Mouse (Mus musculus): ENCODE data around the gene Gpat2.
A peak's percentile ranks its signal among the peaks of the same experiment; 100 is the strongest.

Gene Gpat2

DNA sequence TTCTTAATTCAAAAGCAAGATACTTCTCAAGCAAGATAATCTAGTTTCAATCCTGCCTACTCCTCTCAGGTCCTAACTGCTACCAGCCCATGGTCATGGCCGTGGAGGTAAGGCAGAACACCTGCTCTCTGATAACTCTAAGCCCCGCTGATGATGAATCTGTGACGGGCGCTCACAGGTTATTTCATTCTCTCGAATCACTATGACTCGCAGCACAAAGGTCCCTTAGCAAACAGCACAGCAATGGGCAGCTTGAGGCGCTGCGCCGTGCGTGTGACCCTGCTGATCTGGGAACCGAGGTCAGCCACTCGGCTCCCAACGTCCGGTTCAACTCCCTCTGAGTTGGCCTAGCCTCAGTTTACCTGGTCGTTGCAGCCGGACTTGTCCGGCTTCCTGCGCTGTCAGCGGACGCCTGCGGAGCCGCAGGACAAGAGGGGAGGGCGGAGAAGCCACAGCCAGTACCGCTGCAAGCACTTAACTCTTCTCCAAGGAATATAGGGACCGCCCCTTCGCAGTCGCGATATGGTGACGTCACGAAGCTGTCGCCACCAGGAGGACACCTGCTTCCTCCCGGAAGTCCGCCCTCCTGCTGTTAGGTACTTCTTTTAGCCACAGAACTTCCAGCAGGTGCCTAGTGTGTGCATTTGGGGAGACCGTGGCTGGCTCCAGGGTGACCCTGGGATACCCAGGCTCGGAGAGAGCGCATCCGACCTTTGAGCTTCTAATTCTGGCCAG, 19.2 kb downstream of the Gpat2 start, which contains the start of gene Fahd2a:
Gene Fahd2a (minus strand): TSS at position 511 of the 735 bp plus-strand sequence.
- peak; percentile 85 for DNase-seq (ENCODE audit: low read depth, low spot score)

DNA sequence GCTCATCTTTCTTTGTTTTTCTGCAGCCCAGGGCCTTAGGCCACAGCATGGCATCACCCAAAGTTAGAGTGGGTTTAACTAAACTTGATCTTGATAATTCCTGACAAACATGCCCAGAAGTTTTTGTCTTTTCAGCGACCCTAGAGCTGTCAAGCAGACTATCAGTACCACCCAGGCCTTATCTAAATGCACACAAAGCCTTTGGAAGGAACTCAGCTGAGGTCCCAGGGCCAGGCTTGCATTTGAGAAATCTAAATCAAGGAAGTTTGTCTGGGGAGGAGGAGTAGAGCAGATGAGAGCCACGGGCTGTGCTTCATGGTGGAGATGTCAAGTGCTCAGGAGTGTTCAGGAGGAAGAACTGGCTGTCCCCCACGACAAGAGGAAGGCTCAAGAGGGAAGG, 21.8 kb downstream of the Gpat2 start:
- no peak for DNase-seq (ENCODE audit: low read depth, low spot score)

DNA sequence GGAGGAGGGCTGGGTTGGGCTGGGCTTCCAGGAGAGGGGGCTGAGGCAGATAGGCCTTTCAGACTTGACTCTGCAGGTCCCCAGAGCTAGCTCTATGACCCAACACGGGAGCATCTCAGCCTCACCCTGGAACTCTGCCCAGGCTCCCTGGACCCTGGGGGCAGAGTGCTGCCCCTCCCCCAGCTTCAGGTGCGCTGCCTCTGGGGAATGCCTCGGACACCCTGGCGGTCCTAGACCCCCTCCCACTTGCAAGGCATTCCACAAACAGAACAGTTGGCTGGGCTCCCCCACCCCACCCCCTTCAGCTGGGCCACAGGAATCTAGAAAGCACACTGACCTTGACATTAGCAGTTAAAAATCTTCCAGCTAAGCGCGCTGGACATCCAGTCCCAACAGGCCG, 24.7 kb downstream of the Gpat2 start:
- DNase-seq (ENCODE audit: low read depth, low spot score): no peak

DNA sequence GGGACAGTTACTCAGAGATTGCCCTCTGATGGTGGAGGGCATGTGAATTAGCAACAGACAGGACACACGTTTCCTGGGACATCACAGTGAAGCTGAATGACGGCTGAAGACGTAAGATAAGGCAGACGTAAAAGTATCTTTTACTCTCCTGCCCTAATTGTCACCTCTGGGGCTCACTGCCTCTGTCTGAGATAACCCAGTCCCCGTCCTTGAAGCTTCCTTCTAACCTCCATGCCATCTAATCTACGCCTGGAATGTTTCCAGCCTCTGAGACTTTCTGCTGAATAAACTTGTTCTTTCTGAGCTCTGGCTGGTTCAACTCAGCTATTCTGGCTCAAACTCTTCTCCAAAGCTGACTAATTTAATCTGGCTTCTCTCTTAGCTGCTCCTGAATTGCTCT, 26.7 kb downstream of the Gpat2 start:
- peak; percentile 24 for DNase-seq (ENCODE audit: low read depth, low spot score)

DNA sequence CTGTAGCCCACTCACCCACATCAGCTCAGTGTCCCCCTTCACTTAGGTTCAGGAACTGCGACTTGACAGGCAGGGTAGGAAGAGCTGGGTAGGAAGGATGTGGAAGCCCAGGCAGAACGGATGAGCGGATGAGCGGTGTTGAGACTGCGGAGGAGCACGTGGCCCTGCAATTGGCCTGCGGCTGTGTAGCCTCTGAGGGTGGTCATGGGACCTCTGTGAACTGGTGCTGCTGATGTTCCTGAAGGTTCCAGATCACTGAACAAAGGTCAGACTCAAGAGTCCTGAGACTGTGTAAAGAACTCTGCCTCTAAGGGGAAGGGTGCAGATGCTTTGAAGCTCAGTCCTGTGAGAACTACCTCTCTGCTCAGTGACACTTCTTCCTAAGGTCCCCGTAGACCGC, 28.1 kb downstream of the Gpat2 start:
- no peak for DNase-seq (ENCODE audit: low read depth, low spot score)

DNA sequence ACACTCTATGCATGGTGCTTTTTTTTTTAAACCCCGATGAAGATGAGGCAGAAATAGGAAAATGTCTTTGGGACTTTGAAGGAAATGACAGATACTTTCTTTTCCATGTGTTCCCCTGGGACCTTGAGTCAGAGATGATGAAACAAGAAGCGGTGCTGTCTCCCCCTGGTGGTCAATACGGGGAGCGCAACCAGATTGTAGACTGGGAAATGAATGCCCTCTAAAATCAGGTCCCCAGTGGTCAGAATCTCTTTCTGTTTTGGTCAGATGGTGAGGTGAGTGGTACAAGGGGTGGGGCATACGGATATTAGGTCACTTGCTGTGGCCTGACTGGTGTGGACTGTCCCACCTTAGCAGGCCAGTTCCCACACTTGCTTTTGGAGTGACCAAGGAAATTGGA, 28.8 kb downstream of the Gpat2 start:
- peak; percentile 68 for DNase-seq (ENCODE audit: low read depth, low spot score)

DNA sequence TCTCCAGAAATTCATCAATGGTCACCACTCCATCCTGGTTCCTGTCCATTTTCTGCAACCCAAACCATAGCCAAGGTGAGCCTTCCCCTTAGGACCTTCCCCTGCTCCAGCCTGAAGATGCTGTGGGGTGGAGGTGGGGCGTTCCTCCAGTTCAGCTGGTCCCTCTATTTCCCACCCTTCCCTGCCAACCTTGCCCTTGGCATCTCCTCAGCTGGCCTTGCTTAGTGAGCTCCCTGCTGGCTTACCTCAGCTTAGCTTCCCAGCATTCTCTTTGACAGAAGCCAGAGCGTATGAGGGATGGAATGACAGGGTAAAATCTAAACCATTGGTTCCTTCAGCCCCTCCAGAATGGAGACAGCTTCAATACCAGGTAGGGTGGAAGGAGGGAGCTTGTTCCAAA, 34.3 kb downstream of the Gpat2 start:
- no peak for DNase-seq (ENCODE audit: low read depth, low spot score)

DNA sequence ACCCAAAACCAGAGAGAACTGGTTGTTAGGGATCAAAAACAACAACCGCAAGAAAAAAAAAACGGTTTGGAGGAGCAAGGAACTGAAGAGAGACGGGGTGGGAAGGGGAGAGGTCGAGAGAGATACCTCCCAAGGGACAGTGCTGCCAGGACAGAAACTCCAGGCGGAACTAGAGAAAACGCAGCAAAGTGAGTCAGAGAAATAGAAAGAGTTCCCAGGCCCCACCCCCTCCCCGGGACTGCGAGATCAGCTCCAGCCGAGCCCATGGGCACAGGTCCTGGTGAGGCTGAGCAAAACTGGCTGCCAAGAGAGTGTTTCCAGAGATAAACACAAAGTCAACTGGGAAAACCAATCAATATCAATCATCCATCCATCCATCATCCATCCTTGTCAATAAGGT, 36.4 kb downstream of the Gpat2 start:
- no peak for DNase-seq (ENCODE audit: low read depth, low spot score)

DNA sequence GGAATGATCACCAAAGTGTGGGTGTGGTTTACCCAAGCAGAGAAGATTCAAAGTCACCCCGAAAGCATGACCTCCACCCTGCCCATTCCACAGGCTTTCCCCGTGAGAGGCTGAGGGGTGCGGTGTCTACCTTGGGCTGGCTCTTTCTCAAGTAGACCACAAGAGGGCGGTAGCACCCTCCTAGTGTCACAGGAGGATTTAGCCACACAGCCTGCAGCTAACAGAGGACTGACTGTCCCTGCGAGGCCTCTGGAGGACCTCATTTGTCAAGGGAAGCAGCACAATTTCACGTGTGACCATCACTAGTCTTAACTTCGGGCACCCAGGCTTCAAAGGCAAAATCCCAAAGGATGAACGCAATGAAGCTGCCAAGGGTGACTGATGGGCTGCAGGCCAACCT, 37.3 kb downstream of the Gpat2 start:
- DNase-seq (ENCODE audit: low read depth, low spot score): no peak

DNA sequence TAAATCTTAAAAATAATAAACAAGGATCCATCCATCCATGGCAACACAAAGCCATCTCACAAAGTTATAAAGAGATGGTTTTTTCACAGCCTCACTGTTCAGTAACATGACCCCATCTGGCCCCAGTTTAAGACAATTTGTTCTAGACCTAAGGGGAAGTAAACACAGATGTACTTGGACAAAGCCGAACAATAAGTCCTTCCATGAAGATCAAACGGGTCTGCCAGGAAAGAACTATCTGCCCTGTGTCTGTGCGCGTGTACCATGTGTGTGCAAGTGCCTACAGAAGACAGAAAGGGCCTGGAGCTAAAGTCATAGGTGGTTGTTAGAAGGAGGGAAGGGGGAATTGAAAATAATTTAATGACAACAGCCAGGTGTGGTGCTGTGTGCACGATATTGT, 45.2 kb downstream of the Gpat2 start:
- no peak for DNase-seq (ENCODE audit: low read depth, low spot score)

DNA sequence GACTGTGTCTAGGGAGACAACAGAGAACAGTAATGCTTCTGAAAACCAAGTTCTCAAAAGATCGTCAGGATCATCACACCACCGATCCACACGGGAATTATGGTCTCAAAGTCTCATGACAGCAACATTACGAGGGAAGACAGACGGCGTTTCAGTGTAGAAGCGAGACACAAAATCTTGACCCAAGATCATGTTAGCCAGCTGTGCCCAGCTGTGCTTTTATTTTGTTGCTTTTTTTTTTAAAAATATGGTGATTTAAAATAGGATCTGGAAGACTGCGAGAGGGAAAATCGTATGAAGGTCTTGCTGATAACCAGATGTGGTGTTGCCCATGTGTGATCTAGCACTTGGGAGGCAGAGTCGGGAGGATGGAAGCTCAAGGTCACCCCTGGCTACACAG, 45.7 kb downstream of the Gpat2 start:
- no peak for DNase-seq (ENCODE audit: low read depth, low spot score)

DNA sequence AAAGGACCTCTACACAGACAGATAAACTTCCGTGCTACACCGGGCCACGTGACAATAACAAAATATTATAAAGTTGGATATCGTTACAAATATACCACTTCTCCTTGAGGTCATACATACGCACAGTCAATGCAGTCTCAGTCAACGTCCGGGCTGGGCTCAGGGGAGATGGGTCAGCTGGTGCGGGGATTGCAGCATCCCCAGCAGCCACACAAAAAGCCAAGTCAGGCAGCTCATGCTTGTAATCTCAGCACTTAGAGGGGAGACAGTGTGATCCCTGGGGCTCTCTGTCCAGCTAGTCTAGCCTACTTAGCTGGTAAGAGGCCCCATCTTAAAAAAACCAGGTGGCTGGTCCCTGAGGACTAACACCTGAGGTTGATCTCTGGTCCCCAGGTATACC, 46.3 kb downstream of the Gpat2 start:
- DNase-seq (ENCODE audit: low read depth, low spot score): no peak

DNA sequence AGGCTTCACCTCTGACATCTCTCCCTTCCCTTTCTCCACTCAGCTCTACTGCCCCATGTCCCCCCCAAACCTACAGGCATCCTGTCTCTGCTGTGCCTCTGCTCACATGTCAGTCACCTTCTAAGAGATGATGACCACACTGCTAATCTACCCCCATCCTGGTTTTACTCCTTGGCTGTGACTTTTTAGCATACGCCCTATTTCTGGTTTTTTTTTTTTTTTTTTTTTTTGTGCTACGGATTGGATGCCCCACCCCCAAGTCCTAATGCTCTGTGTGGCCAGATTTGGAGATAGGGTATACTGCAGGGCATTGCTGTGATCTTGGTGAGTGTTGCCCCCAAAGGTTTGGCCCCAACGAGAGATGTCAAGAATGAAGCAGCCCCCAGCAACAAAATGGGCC, 47.3 kb downstream of the Gpat2 start:
- DNase-seq (ENCODE audit: low read depth, low spot score): no peak

DNA sequence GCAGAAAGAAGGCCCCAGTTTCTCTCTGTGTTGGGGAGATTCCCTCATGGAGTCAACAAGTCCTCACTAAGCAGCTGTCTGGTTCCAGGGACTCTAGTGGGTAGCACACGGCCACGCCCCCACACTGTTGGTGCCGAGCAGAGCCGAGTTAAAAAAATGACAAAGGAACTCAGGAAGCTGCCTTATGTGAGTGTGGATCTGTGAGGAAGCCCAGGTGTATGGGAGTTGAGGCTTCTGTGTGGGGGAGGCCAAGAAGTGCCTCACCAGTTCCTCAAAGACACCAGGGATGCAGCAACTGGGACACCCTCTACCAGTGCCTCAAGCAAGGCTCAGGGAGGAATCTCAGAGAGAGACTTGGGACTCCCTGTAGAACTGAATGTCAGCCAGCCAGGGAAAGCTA, 54.2 kb downstream of the Gpat2 start:
- no peak for DNase-seq (ENCODE audit: low read depth, low spot score)

DNA sequence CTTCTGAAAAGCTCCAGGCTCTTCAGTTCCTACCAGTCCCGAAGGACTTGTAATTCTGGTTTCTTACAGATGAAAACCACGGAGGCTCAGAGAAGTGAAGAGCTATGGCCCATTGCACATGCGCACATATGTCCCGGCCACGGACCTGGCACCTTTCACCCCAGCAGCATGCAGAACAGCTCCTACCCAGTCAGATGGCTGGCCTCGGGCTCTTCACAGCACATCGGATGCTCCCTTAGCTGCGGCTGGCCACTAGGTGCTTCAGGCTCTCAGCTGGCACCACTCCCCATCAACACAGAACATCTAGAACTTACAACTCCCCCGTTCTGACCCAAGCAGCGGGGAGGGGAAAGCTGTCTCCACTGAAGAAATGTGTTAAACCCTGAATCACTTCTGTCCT, 54.8 kb downstream of the Gpat2 start:
- no peak for DNase-seq (ENCODE audit: low read depth, low spot score)

DNA sequence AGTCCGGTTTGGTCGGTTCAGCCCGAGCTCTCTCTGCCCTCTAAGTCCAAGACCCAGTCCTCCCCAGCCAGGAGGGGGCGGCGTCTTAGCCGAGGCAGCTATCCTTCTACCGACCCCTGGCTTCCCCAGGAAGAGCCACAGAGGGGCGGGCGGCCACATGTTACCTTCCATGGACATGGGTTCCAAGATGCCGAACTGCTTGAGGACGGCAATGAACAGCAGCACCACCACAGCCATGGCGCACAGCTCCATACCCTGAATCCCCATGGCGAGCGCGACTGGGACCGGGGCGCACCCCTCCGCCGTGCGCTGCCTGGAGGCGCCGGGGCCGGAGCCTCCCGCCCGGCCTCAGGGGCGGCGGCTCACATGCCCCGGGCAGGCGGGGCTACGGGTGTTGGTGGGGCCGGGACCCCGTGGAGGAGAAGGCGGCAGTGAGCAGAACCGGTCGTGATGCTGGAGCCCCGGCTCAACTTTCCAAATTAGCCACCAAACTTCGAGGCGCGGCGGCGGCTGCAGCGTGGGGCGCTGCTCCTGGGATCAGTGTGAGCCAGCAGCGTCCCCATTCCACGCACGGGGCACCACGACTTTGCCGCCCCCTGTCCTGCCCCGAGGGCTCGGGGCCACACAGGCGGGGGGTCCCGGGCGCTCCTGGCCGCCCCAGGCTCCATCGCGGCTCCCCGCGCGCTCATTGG, 57.0 kb downstream of the Gpat2 start:
- DNase-seq (ENCODE audit: low read depth, low spot score): no peak

DNA sequence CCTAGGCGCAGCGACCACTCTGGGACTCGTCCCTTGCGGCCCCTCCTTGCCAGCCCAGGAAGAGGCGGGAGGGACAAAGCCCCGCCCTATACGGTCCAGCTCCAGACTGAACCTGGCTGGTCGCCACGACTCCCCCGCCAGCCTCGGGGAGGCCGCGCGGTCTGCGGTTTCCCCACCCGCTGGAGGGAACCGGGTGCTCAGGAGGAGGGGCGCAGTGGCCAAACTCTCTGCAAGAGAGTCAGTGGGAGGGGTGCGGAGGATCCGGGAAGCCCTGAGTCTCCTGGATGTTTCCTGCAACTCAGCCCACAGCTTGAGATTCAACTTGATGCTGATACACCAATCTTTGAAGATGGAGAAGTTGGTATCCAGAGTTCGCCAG, 57.5 kb downstream of the Gpat2 start:
- no peak for DNase-seq (ENCODE audit: low read depth, low spot score)

DNA sequence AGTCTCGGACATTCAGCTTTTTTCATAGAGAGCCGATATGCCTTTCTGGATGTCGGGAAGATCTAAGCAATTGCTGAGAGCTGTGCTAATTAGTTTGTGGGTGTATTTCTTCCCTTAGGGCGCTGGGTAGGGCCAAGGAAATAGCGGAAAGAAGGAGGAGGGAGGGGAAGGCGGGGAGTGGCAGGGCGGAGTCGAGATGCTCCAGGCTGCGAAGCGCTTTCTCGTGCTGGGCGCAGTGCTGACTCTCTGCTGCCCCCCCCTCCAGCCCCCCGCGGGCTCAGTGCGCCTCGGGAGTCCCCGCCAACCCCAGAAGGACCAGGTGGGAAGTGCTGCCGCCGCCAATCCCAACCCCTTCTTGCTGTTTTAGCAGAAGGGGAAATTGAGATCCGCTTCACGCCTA, 58.0 kb downstream of the Gpat2 start:
- DNase-seq (ENCODE audit: low read depth, low spot score): no peak

DNA sequence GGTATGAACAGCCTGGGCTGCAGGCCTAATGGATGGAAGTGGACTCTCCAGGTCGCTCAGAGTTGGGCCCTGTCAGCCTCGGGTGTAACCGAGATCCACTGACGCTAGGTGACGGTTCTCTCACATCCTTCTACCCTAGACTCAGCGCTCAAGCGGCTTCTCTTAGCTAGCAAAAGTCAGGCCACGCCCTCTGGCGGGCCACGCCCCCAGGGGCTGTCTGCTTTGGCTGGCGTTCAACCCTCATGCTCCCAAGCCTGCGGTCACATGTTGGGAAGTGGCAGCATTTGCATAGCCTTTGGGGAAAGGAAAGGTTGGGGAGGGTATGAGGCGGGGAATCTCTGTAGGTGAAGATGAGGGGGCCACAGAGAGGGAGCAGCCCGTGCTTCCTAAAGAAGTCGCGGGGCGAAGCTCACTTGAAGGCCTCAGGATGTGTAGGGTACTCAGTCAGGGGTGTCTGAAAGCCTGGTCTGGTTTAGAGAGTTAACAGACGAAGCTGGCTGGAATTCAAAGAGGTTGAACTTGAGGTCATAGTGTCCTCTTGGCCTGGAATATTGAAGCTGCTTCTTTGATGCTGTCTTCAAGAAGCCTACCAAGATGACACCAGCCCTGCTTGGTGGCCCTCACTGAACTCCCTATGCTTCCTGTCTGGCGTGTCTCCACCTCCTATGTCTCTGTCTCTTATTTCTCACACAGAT, 59.6 kb downstream of the Gpat2 start:
- DNase-seq (ENCODE audit: low read depth, low spot score): no peak
